Mouse (Mus musculus) liver, embryonic 15.5 days (tissue): ENCODE results near the gene Cd59a. TPM values are rescaled to one million over a fixed set of nuclear protein-coding genes. Genes with fewer than 3 reads are reported as not detected.
"Not testable (repeated sequence)": the region's sequence is repeated elsewhere in the genome, so short reads cannot be mapped to it uniquely, and the experiment has no call there.

Experiments
- ATAC-seq: fragments of 200-750 bp; cut with Nextera tagmentation; 2 replicates; pipeline ENCODE4 v1.8.0; 2017; ENCODE audit warnings: moderate number of reproducible peaks, mild to moderate bottlenecking, moderate library complexity; ENCODE audit not compliant: insufficient read depth
- H3K27ac ChIP-seq: fragments of 300-500 bp; sonication (generic); replicated peaks from 2 replicates; pipeline ENCODE4 v1.5.1; 2015; ENCODE audit warnings: mild to moderate bottlenecking, inconsistent platforms
- H3K27me3 ChIP-seq: fragments of 300-500 bp; sonication (generic); 2 replicates; pipeline ENCODE4 v1.6.1; 2015; ENCODE audit warnings: mild to moderate bottlenecking, inconsistent platforms
- H3K36me3 ChIP-seq: fragments of 300-500 bp; sonication (generic); replicated peaks from 2 replicates; pipeline ENCODE4 v1.6.1; 2015; ENCODE audit warnings: moderate library complexity, mild to moderate bottlenecking, inconsistent platforms
- H3K4me1 ChIP-seq: fragments of 300-500 bp; sonication (generic); replicated peaks from 2 replicates; pipeline ENCODE4 v1.6.1; 2015; ENCODE audit warnings: inconsistent platforms
- H3K4me2 ChIP-seq: fragments of 300-500 bp; sonication (generic); 2 replicates; pipeline ENCODE4 v1.6.1; 2015; ENCODE audit warnings: moderate library complexity, mild to moderate bottlenecking, inconsistent platforms
- H3K4me3 ChIP-seq: fragments of 300-500 bp; sonication (generic); replicated peaks from 2 replicates; pipeline ENCODE4 v1.5.1; 2015; ENCODE audit warnings: mild to moderate bottlenecking, inconsistent platforms
- H3K9ac ChIP-seq: fragments of 300-500 bp; sonication (generic); 2 replicates; pipeline ENCODE4 v1.6.1; 2015; ENCODE audit warnings: moderate library complexity, mild to moderate bottlenecking, inconsistent platforms
- H3K9me3 ChIP-seq: fragments of 300-500 bp; sonication (generic); replicated peaks from 2 replicates; pipeline ENCODE4 v1.6.1; 2016; ENCODE audit warnings: inconsistent platforms
- WGBS: fragments of 180-500 bp; shearing (Covaris S2); methylation state at CpG from one replicate; pipeline ENCODE4 v1.1.7; 2015; ENCODE audit warnings: mixed read lengths; ENCODE audit not compliant: insufficient replicate concordance; 5-methylcytosine and 5-hydroxymethylcytosine counted together
- polyA plus RNA-seq: library from polyadenylated mRNA; unstranded; fragments of >200 nt; fragmentation: Nextera tagmentation; extraction: Ambion mirVana; gene quantifications from 2 replicates; pipeline ENCODE4 v1.2.1, GENCODE M21; 2015

Gene Cd59a
- polyA plus RNA-seq, 1 experiment from 2014 or later, result 92.5 TPM

- not testable (repeated sequence) for ATAC-seq, H3K9ac ChIP-seq, H3K4me2 ChIP-seq, H3K27me3 ChIP-seq, H3K4me3 ChIP-seq, H3K9me3 ChIP-seq, H3K36me3 ChIP-seq, H3K27ac ChIP-seq
- WGBS, result no CpG with 5 or more reads among the region's 1 CpGs
- peaks cover 49% of the 10 kb centered on the region for H3K4me1 ChIP-seq
These were observed 14.1 kb upstream of the Cd59a start for GRCm38 (mm10) chr2:104081436-104082050.

GRCm38 (mm10) chr2:104082474-104082873, 13.1 kb upstream of the Cd59a start:
- H3K27ac ChIP-seq, result no peak overlapping the region; the same call in 1 of the 2 replicates
- no peak overlapping the region for H3K4me2 ChIP-seq
- H3K27me3 ChIP-seq, result no peaks in the 10 kb centered on the region
- no peak overlapping the region for H3K4me3 ChIP-seq
- H3K36me3 ChIP-seq, result 0 out of 2 replicates have a peak, but pooled peaks cover 8% of the 10 kb centered on the region
- peaks cover 44% of the 10 kb centered on the region for H3K4me1 ChIP-seq
- peak; percentile 6; the same call in 1 of the 2 replicates for ATAC-seq
- no peaks in the 10 kb centered on the region for H3K9me3 ChIP-seq
- no peak overlapping the region for H3K9ac ChIP-seq

- not testable (repeated sequence) for H3K27me3 ChIP-seq, H3K9me3 ChIP-seq, H3K4me3 ChIP-seq, H3K4me2 ChIP-seq, H3K36me3 ChIP-seq, H3K9ac ChIP-seq
- ATAC-seq, result peak; percentile 35
- Histone ChIP-seq H3K27ac (peak overlapping the region; percentile 45; the same call in 1 of the 2 replicates), H3K4me1 (peaks cover 35% of the 10 kb centered on the region)
These were observed 11.6 kb upstream of the Cd59a start for GRCm38 (mm10) chr2:104084027-104084426.

GRCm38 (mm10) chr2:104087562-104087961, 8.0 kb upstream of the Cd59a start:
- H3K27ac ChIP-seq, result peak overlapping the region; percentile 61; the same call in 1 of the 2 replicates
- WGBS, result 36% methylated on average over 1 of the region's 1 CpGs

GRCm38 (mm10) chr2:104093305-104093704, 2.3 kb upstream of the Cd59a start:
- H3K27ac ChIP-seq, result no peak overlapping the region

More at GRCm38 (mm10) chr2:104087562-104087961, 8.0 kb upstream of the Cd59a start:
- H3K4me1 ChIP-seq, result peaks cover 34% of the 10 kb centered on the region
- peak; percentile 77 for ATAC-seq
- H3K9ac ChIP-seq, H3K9me3 ChIP-seq, H3K27me3 ChIP-seq, H3K4me2 ChIP-seq, H3K36me3 ChIP-seq, H3K4me3 ChIP-seq: not testable (repeated sequence)

GRCm38 (mm10) chr2:104096256-104096655, 655 bp downstream of the Cd59a start:
- Histone ChIP-seq H3K36me3 (0 out of 2 replicates have a peak, but pooled peaks cover 2% of the 10 kb centered on the region), H3K27ac (peak overlapping the region; percentile 96), H3K4me2 (peak overlapping the region; percentile 70), H3K27me3 (no peaks in the 10 kb centered on the region), H3K4me3 (peak overlapping the region; percentile 70), H3K9me3 (no peaks in the 10 kb centered on the region), H3K4me1 (peaks cover 82% of the 10 kb centered on the region), H3K9ac (peak overlapping the region; percentile 76)
- ATAC-seq, result no peak
- WGBS, result 33% methylated on average over 10 of the region's 10 CpGs

More at GRCm38 (mm10) chr2:104093305-104093704, 2.3 kb upstream of the Cd59a start:
- Histone ChIP-seq H3K9ac (no peak overlapping the region), H3K9me3 (no peaks in the 10 kb centered on the region), H3K4me3 (no peak overlapping the region), H3K27me3 (no peaks in the 10 kb centered on the region), H3K36me3 (no peaks in the 10 kb centered on the region), H3K4me2 (no peak overlapping the region), H3K4me1 (peaks cover 62% of the 10 kb centered on the region)
- ATAC-seq, result no peak
- WGBS, result 72% methylated on average over 2 of the region's 2 CpGs

- H3K36me3 ChIP-seq, H3K27me3 ChIP-seq, ATAC-seq, H3K9me3 ChIP-seq: not testable (repeated sequence)
- WGBS, result 78% methylated on average over 1 of the region's 1 CpGs
- Histone ChIP-seq H3K9ac (peak overlapping the region; percentile 76), H3K27ac (peak overlapping the region; percentile 96), H3K4me3 (peak overlapping the region; percentile 70), H3K4me2 (peak overlapping the region; percentile 70), H3K4me1 (peaks cover 82% of the 10 kb centered on the region)
These were observed 1.2 kb downstream of the Cd59a start for GRCm38 (mm10) chr2:104096796-104097195.

GRCm38 (mm10) chr2:104097396-104097795, 1.8 kb downstream of the Cd59a start:
- not testable (repeated sequence) for ATAC-seq, H3K27me3 ChIP-seq, H3K9me3 ChIP-seq
- 81% methylated on average over 4 of the region's 4 CpGs for WGBS
- peak overlapping the region; percentile 70 for H3K4me3 ChIP-seq
- H3K36me3 ChIP-seq, result peaks cover 12% of the 10 kb centered on the region
- H3K4me2 ChIP-seq, result peak overlapping the region; percentile 70
- H3K27ac ChIP-seq, result peak overlapping the region; percentile 96
- H3K4me1 ChIP-seq, result peaks cover 82% of the 10 kb centered on the region
- peak overlapping the region; percentile 76 for H3K9ac ChIP-seq

GRCm38 (mm10) chr2:104098529-104099230, 3.1 kb downstream of the Cd59a start:
- 2% methylated on average over 3 of the region's 3 CpGs for WGBS
- peak; percentile 90 for ATAC-seq
- Histone ChIP-seq H3K27ac (peak overlapping the region; percentile 96), H3K9me3 (no peaks in the 10 kb centered on the region), H3K4me3 (peak overlapping the region; percentile 70), H3K36me3 (peaks cover 17% of the 10 kb centered on the region), H3K4me2 (peak overlapping the region; percentile 70), H3K27me3 (no peaks in the 10 kb centered on the region), H3K4me1 (peaks cover 82% of the 10 kb centered on the region), H3K9ac (peak overlapping the region; percentile 59)

GRCm38 (mm10) chr2:104099231-104099585, 3.6 kb downstream of the Cd59a start:
- Histone ChIP-seq H3K27ac (peak overlapping the region; percentile 96), H3K9ac (peak overlapping the region; percentile 59), H3K9me3 (no peaks in the 10 kb centered on the region), H3K36me3 (peaks cover 19% of the 10 kb centered on the region), H3K4me1 (peaks cover 81% of the 10 kb centered on the region), H3K27me3 (no peaks in the 10 kb centered on the region), H3K4me2 (peak overlapping the region; percentile 70), H3K4me3 (peak overlapping the region; percentile 70)
- WGBS, result 78% methylated on average over 2 of the region's 2 CpGs
- ATAC-seq, result no peak

- H3K27ac ChIP-seq, result peak overlapping the region; percentile 96
- H3K4me2 ChIP-seq, result peak overlapping the region; percentile 70
- peaks cover 27% of the 10 kb centered on the region for H3K36me3 ChIP-seq
- peak overlapping the region; percentile 70 for H3K4me3 ChIP-seq
- ATAC-seq, result no peak
- no peaks in the 10 kb centered on the region for H3K27me3 ChIP-seq
- H3K9me3 ChIP-seq, result no peaks in the 10 kb centered on the region
- WGBS, result 33% methylated on average over 1 of the region's 1 CpGs
- H3K4me1 ChIP-seq, result peaks cover 85% of the 10 kb centered on the region
- 0 out of 2 replicates have a peak overlapping the region, but pooled peaks have one; percentile 9 for H3K9ac ChIP-seq
These were observed 4.3 kb downstream of the Cd59a start for GRCm38 (mm10) chr2:104099946-104100345.
